Mouse (Mus musculus): ENCODE measurements around the gene Nr3c2. TPM values are rescaled to one million over a fixed set of nuclear protein-coding genes. Genes with fewer than 3 reads are reported as not detected.

Nr3c2 gene
- polyA plus RNA-seq, 1 experiment: not detected

- Histone ChIP-seq H3K36me3 (ENCODE audit: control insufficient read depth) (no peaks in the 10 kb centered on the region), H3K9me3 (ENCODE audit: control insufficient read depth, low read length) (no peaks in the 10 kb centered on the region), H3K27me3 (ENCODE audit: control insufficient read depth) (no peaks in the 10 kb centered on the region), H3K4me3 (replicated peaks) (no peak overlapping the region), H3K4me1 (ENCODE audit: control insufficient read depth) (no peaks in the 10 kb centered on the region)
- no peak for TF ChIP-seq GATA1 (IDR thresholded peaks at IDR 0.05; ENCODE audit: low read length)
- no peak for TF ChIP-seq TAL1 (IDR thresholded peaks at IDR 0.05; ENCODE audit: low read length)
These were observed 29.6 kb downstream of the Nr3c2 start for GRCm38 (mm10) chr8:76928808-76929207.

- no peak overlapping the region for H3K4me3 ChIP-seq (replicated peaks)
- H3K9me3 ChIP-seq (ENCODE audit: control insufficient read depth, low read length): no peaks in the 10 kb centered on the region
- no peaks in the 10 kb centered on the region for H3K4me1 ChIP-seq (ENCODE audit: control insufficient read depth)
- TF ChIP-seq TAL1 (IDR thresholded peaks at IDR 0.05; ENCODE audit: low read length) (no peak), GATA1 (IDR thresholded peaks at IDR 0.05; ENCODE audit: low read length) (no peak)
- no peaks in the 10 kb centered on the region for H3K36me3 ChIP-seq (ENCODE audit: control insufficient read depth)
- H3K27me3 ChIP-seq (ENCODE audit: control insufficient read depth): no peaks in the 10 kb centered on the region
These were observed 65.8 kb downstream of the Nr3c2 start for GRCm38 (mm10) chr8:76965046-76965445.

- no peaks in the 10 kb centered on the region for H3K4me1 ChIP-seq (ENCODE audit: control insufficient read depth)
- TF ChIP-seq TAL1 (IDR thresholded peaks at IDR 0.05; ENCODE audit: low read length) (no peak), GATA1 (IDR thresholded peaks at IDR 0.05; ENCODE audit: low read length) (no peak)
- H3K27me3 ChIP-seq (ENCODE audit: control insufficient read depth): no peaks in the 10 kb centered on the region
These were observed 71.9 kb downstream of the Nr3c2 start for GRCm38 (mm10) chr8:76971187-76971586.

GRCm38 (mm10) chr8:76971761-76972404 lies 72.6 kb downstream of the Nr3c2 start:
- Histone ChIP-seq H3K4me1 (ENCODE audit: control insufficient read depth) (no peaks in the 10 kb centered on the region), H3K27me3 (ENCODE audit: control insufficient read depth) (no peaks in the 10 kb centered on the region), H3K9me3 (ENCODE audit: control insufficient read depth, low read length) (no peaks in the 10 kb centered on the region; the same call in 1 of the 2 replicates), H3K36me3 (ENCODE audit: control insufficient read depth) (no peaks in the 10 kb centered on the region), H3K4me3 (replicated peaks) (no peak overlapping the region)
- TF ChIP-seq TAL1 (IDR thresholded peaks at IDR 0.05; ENCODE audit: low read length) (no peak), GATA1 (IDR thresholded peaks at IDR 0.05; ENCODE audit: low read length) (no peak)

More at GRCm38 (mm10) chr8:76971187-76971586, 71.9 kb downstream of the Nr3c2 start:
- no peaks in the 10 kb centered on the region for H3K36me3 ChIP-seq (ENCODE audit: control insufficient read depth)
- no peaks in the 10 kb centered on the region; the same call in 1 of the 2 replicates for H3K9me3 ChIP-seq (ENCODE audit: control insufficient read depth, low read length)
- no peak overlapping the region for H3K4me3 ChIP-seq (replicated peaks)

GRCm38 (mm10) chr8:76972947-76973552 lies 73.8 kb downstream of the Nr3c2 start:
- TF ChIP-seq GATA1 (IDR thresholded peaks at IDR 0.05; ENCODE audit: low read length): no peak
- no peak for TF ChIP-seq TAL1 (IDR thresholded peaks at IDR 0.05; ENCODE audit: low read length)

GRCm38 (mm10) chr8:76977907-76978306 lies 78.7 kb downstream of the Nr3c2 start:
- Histone ChIP-seq H3K36me3 (ENCODE audit: control insufficient read depth) (no peaks in the 10 kb centered on the region), H3K4me3 (replicated peaks) (no peak overlapping the region), H3K27me3 (ENCODE audit: control insufficient read depth) (no peaks in the 10 kb centered on the region), H3K4me1 (ENCODE audit: control insufficient read depth) (no peaks in the 10 kb centered on the region), H3K9me3 (ENCODE audit: control insufficient read depth, low read length) (no peaks in the 10 kb centered on the region)
- TF ChIP-seq TAL1 (IDR thresholded peaks at IDR 0.05; ENCODE audit: low read length) (no peak), GATA1 (IDR thresholded peaks at IDR 0.05; ENCODE audit: low read length) (no peak)

More at GRCm38 (mm10) chr8:76972947-76973552, 73.8 kb downstream of the Nr3c2 start:
- no peaks in the 10 kb centered on the region; the same call in 1 of the 2 replicates for H3K9me3 ChIP-seq (ENCODE audit: control insufficient read depth, low read length)
- no peaks in the 10 kb centered on the region for H3K36me3 ChIP-seq (ENCODE audit: control insufficient read depth)
- no peaks in the 10 kb centered on the region for H3K4me1 ChIP-seq (ENCODE audit: control insufficient read depth)
- no peak overlapping the region for H3K4me3 ChIP-seq (replicated peaks)
- no peaks in the 10 kb centered on the region for H3K27me3 ChIP-seq (ENCODE audit: control insufficient read depth)

- H3K36me3 ChIP-seq (ENCODE audit: control insufficient read depth): no peaks in the 10 kb centered on the region
- no peaks in the 10 kb centered on the region; the same call in 1 of the 2 replicates for H3K9me3 ChIP-seq (ENCODE audit: control insufficient read depth, low read length)
- no peaks in the 10 kb centered on the region for H3K27me3 ChIP-seq (ENCODE audit: control insufficient read depth)
- no peak overlapping the region for H3K4me3 ChIP-seq (replicated peaks)
- no peak for TF ChIP-seq TAL1 (IDR thresholded peaks at IDR 0.05; ENCODE audit: low read length)
- TF ChIP-seq GATA1 (IDR thresholded peaks at IDR 0.05; ENCODE audit: low read length): no peak
- no peaks in the 10 kb centered on the region for H3K4me1 ChIP-seq (ENCODE audit: control insufficient read depth)
These were observed 84.8 kb downstream of the Nr3c2 start for GRCm38 (mm10) chr8:76984082-76984481.

- no peaks in the 10 kb centered on the region for H3K36me3 ChIP-seq (ENCODE audit: control insufficient read depth)
- H3K4me1 ChIP-seq (ENCODE audit: control insufficient read depth): no peaks in the 10 kb centered on the region
- no peaks in the 10 kb centered on the region; the same call in 1 of the 2 replicates for H3K9me3 ChIP-seq (ENCODE audit: control insufficient read depth, low read length)
- no peak overlapping the region for H3K4me3 ChIP-seq (replicated peaks)
- TF ChIP-seq GATA1 (IDR thresholded peaks at IDR 0.05; ENCODE audit: low read length) (no peak), TAL1 (IDR thresholded peaks at IDR 0.05; ENCODE audit: low read length) (no peak)
- no peaks in the 10 kb centered on the region for H3K27me3 ChIP-seq (ENCODE audit: control insufficient read depth)
These were observed 85.6 kb downstream of the Nr3c2 start for GRCm38 (mm10) chr8:76984851-76985250.

GRCm38 (mm10) chr8:76987876-76988275 lies 88.6 kb downstream of the Nr3c2 start:
- H3K4me3 ChIP-seq (replicated peaks): no peak overlapping the region
- no peaks in the 10 kb centered on the region; the same call in 1 of the 2 replicates for H3K9me3 ChIP-seq (ENCODE audit: control insufficient read depth, low read length)
- no peaks in the 10 kb centered on the region for H3K4me1 ChIP-seq (ENCODE audit: control insufficient read depth)
- no peak for TF ChIP-seq TAL1 (IDR thresholded peaks at IDR 0.05; ENCODE audit: low read length)
- no peak for TF ChIP-seq GATA1 (IDR thresholded peaks at IDR 0.05; ENCODE audit: low read length)
- H3K27me3 ChIP-seq (ENCODE audit: control insufficient read depth): no peaks in the 10 kb centered on the region
- H3K36me3 ChIP-seq (ENCODE audit: control insufficient read depth): no peaks in the 10 kb centered on the region

Data from erythroblast, embryonic 14.5 days (primary cell).